Mouse (Mus musculus) neural tube, embryonic 10.5 days (tissue): ENCODE results near the gene Thrap3.
"Not testable (repeated sequence)": the region's sequence is repeated elsewhere in the genome, so short reads cannot be mapped to it uniquely, and the experiment has no call there.

Source experiments
- DNase-seq: peaks from one replicate; pipeline ENCODE4 v3.0.0-alpha.2; 2017; ENCODE audit warnings: low spot score; ENCODE audit errors: extremely low spot score

Gene Thrap3

DNA sequence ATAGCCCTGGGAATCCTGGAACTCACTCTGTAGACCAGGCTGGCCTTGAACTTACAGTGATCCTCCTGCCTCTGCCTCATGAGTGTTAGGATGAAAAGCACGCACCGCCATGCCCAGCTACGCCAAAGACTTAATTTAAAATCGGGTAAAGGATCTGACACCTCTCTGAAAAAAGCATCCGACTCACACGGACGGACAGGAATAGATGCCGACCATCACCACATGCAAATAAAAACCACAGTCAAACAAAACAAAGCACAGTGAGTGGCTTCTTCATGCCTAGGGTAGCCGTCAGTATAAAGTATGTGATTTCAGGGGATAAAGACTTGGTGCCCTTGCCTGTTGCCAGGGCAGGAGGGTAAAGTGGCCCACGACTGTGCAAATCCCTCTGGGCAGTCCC lies 17.5 kb upstream of the Thrap3 start:
- no peak for DNase-seq

DNA sequence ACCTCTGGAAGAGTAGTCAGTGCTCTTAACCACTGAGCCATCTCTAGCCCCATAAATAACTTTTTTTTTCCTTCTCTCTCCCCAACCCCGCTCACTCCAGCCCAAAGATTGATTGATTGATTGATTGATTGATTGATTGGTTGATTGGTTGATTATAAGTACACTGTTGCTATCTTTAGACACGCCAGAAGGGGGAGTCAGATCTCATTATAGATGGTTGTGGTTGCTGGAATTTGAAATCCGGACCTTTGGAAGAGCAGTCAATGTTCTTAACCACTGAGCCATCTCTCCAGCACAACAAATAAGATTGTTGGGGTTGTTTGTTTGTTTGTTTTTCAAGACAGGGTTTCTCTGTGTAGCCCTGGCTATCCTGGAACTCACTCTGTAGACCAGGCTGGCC lies 17.0 kb upstream of the Thrap3 start:
- not testable (repeated sequence) for DNase-seq

DNA sequence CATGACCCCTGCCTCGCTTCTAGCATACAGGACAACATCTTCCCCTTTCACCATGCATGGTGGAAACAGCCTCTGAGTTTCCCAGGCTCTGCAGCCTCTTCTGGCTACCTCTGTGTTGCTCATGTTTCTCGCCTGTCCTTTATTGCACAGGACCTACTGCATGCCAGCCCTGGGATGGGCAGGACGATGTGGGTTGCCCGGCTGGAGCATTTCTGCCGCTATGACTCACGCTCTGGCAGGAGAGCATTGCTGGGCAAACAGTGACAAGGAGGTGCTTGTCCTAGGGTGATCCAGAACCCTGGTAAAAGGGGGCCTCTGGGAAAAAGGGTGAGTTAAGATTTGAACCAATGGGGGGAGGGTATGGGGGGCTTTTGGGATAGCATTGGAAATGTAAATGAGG lies 15.2 kb upstream of the Thrap3 start:
- no peak for DNase-seq

DNA sequence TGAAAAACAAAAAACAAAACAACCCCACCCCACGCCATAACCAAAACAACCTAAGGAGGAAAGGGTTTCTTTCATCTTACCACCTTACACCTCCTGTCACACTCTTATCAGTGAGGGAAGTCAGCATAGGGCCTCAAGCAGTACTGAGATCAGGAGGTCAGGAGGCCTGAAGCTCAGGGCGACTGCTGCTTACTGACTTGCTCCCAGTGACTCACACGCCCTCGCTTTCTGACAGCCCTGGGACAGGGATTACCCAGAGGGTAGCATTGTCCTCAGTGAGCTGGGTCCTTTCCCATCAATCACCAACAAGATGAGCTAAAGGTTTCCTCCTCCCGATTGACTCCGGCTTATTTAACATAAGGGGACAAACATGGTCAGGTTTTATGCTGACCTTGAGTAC lies 4.5 kb upstream of the Thrap3 start:
- no peak for DNase-seq

DNA sequence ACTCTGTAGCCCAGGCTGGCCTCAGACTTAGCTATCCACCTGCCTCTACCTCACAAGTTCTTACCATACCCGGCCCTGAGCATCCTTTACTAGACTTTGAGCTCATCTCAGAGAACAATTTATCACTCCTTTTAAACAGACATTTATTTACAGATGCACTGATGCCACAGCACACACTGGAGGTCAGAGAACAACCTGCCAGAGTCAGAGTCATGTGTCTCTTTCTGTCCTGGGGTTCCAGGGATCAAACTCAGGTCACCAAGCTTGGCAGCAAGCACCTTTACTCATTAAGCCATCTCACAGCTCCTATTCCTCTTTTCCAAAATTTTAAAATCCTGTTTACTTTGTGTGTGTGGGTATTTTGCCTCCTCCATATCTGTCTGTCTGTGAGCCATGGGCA lies 2.8 kb upstream of the Thrap3 start:
- DNase-seq, result no peak

DNA sequence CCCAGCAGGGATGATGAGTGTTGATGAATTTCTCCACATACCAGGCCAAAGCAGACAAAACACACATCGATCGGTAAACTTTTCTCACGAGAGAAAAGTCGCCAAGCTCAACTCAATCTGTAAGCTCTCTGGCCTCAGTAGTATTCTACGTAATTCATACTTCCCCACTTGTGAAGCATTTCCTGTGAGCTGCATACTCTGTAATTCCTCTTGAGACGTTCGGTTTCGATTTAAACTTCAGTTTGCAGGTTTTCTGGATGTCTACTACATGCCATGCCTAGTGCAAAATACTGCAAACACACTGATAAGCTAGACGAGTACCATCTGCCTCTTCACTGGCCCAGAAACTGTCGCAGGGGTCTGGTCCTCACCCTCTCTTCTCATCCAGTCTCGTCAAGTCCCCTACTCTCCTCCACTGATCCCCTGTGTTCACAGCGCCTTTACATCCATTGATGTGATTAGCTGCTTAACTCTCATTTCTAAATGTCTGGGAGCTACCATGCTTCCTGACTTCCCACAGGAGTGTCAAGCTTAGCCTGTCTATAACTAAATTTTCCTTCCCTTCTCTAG lies 2.2 kb upstream of the Thrap3 start:
- no peak for DNase-seq

DNA sequence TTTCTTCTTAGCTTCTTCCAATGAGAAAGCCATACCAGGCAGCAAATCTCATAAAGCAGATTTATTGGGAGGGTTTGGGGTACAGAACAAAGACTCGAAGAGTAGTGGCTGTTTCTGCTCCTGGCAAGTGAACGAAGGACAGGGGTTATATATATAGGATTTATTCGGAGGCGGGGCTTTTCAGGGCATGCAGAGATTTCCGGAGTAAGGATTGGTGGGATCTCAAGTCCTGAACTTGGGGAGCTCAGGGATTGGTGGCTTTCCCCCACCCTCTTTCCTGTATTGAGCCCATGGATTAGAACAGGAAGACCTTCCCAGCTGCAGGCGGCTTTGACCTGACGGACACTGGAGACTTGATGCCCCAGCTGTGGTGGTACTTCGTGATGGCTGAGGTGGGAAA lies 1.5 kb upstream of the Thrap3 start:
- no peak for DNase-seq

DNA sequence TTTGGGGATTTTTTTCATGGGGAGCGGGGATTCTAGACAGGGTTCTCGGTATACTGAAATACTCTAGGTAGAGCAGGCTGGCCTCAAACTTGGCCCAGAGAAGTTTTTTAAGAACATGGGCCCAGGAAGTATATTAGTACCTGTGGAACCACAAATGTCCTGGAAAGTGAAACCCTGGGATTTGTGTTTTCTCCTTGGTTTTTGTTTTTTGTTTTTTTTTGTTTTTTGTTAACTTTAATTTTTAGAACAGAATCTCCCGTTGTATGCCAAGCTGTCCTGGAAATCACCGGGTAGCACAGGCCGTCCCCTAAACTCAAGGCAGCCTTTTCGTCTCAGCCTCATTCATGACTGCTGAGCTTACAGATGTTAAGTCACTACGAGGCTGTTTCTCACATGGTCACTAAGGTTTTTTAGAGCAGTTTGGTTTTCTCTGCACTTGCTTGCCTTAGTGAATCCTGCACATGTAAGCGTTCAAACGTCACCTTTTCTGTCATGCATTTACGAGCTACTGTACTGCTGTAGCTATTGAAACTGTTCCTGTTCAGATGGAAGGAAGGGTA lies 856 bp upstream of the Thrap3 start:
- no peak for DNase-seq

DNA sequence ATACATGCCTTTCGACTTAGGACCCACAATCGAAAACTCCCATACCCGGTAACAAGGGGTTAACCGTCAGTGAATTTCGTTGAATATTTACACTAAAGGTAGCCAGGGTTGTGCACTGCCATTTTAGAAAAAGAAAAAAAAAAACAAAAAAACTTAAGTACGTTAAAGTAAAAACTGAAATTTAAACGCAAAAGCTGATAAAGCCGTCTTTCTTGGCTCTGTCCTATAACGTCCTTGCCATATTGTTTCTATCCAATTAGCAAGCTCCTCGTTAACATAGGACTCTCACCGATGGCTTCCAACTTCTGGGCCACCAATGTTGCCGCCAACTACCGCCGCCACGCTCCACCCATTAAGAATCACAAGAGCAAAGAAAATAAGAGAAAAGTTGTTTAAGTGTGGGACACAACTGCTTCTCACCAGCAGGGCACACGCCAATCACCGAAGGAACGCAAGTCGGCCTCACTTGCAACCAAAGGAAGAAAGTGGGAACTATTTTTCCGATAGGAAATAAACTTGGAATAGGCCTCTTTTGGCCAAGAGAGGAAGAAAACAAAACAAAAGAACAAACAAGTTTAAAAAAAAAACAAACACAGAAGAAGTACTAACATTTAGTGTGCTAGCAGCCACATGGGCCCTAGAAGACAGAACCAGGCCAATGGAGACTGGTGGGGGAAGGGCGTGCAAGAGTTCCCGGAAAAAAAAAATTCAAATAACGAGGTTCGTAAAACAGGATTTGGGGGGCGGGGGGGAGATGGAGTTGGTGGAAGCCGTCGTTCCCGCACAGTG lies 852 bp downstream of the Thrap3 start:
- peak; percentile 42 for DNase-seq

DNA sequence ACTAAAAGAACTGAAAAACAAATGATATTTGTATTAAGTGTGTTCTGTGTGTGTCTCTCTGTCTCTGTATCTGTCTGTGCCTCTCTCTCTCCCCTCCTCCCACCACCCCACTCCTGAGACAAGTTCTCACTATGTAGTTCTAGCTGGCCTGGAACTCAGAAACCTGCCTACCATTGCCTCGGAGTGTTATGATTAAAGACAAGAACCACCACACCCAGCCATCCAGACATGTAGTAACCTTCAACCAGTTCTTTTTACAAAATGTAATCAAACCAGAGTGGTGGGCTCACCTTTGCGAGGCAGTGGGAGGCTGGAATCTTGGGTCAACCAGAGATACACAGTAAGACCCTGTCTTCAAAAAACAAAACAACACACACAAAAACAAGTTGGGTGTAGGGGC lies 1.9 kb downstream of the Thrap3 start:
- no peak for DNase-seq

DNA sequence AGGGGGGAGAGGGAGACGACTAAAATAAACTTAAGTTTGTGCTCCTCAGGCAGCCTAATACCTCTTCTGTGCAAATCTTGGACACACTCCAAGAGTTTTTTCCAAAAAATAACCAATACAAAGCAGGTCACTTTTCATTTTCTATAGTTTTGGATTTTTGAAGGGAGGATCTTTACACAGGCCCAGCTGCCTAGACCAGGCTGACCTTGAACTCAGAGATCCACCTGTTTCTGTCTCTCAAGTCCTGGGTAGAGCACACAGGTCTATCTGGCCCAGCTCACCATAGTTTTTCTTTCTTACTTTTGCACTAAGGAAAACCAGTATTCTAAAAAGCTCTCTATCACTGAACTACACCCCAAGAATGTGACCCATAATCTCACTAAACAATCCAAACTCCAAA lies 2.5 kb downstream of the Thrap3 start:
- no peak for DNase-seq

DNA sequence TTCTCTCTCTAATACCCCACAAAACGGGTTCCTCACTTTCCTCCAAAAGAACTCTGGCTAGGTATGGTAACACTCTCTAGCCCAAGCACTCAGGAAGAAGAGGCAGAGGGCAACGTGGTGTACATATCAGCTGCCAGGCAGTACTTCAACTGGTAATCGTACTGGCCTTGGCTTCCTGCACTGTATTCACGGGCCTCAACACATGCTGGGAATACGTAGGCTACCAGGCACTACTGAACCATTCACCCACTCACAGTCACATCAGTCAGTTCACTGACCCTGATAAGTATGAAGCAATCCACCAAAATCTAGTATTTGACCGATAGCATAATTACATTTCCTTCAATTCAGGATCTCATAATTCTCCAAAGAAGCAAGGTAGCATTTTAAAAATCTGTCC lies 3.0 kb downstream of the Thrap3 start:
- no peak for DNase-seq

DNA sequence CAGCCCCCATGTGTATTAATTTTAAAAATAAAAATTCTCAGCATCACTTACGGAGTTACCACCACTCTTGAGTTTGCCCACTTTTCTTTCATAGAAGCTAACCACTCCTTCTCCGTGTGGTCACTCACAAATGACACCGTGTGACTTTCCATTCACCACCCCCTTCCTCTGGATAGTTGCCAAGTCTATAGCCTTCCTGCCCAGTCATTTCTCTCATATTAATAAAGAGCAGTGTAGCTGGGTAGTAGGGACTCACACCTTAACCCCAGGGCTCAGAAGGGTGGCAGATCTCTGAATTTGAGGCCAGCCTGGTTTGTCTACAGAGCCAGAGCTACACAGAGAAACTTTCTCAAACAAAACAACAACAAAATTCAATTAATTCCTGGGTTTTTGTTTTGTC lies 5.1 kb downstream of the Thrap3 start:
- no peak for DNase-seq

DNA sequence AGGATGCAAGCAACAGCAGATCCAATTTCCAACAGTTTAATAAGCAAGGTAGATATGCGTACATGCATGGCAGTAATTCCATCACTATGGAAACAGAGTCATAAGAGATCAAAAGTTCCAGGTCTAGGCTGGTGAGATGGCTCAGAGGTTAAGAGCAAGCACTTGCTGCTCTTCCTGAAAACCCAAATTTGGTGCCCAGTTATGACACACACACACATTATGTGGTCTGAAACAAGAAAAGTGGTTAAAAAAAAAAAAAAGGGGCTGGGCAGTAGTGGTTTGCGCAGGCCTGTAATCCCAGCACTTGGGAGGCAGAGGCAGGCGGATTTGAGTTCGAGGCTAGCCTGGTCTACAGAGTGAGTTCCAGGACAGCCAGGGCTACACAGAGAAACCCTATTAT lies 7.6 kb downstream of the Thrap3 start:
- no peak for DNase-seq

DNA sequence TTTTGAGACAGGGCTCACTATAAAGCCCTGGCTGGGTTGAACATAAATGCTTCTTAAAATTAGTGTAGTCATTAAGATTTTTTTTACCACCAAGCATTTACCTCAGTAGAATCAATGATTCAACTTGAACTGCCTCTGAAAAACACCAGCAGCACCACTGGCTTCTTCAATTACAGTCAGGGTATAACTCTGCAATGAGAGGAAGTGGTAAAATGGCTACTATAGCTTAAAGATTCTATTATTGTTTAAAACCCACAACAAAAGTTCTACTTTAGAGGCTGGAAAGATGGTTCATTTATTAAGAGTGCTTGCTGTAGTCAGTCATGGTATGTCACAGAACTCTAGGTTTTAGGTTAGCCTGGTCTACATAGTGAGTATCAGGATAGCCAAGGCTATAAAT lies 8.3 kb downstream of the Thrap3 start:
- DNase-seq, result no peak

DNA sequence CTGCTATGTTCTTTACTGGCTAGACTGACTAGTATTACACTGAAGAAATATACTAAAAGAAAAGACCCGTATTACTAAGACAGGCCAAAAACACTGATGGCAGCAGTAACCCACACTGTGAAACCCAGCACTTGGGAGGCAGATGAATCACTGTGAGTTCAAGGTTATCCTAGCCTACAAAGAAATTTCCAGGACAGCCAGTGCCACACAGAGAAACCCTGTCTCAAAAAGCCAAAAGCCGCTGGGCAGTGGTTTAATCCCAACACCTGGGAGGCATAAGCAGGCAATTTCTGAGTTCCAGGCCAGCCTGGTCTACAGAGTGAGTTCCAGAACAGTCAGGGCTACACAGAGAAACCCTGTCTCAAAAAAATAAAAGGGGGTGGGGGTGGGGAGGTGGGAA lies 11.9 kb downstream of the Thrap3 start:
- DNase-seq, result no peak

DNA sequence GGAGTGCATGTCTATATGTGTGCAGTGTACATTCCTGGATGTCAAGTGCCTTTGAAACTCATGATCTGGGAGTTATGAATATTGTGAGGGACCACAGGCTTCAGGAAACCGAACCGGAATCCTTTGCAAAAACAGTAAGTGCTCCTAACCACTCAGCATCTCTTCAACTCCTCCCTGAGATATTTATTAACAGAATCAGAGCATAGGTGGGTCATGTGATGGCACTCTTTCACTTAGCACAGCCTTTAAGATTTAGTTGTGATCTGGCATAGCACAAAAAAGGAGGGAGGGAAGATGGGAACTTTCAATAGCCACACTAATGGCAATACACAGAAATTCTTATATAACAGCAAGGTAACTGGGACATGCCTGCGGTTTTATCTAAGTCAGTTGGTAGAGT lies 15.5 kb downstream of the Thrap3 start:
- no peak for DNase-seq

DNA sequence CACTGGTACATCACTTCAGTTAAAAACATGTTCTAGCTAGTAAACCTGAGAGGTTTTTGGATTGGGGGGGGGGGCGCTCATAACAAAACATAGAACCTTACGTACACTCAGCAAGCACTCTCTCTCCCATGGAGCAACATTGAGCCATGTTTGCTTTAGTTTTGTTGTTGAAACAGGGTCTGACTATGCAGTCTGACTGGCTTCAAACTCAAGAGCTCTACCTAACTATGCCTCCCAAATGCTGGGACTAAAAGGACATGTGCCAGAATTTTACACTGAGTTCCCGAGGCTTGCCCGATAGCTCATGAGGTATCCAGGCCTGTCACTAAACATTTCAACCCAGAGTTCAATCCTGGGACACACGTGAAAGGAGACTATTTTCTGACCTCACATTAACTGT lies 19.5 kb downstream of the Thrap3 start:
- no peak for DNase-seq

DNA sequence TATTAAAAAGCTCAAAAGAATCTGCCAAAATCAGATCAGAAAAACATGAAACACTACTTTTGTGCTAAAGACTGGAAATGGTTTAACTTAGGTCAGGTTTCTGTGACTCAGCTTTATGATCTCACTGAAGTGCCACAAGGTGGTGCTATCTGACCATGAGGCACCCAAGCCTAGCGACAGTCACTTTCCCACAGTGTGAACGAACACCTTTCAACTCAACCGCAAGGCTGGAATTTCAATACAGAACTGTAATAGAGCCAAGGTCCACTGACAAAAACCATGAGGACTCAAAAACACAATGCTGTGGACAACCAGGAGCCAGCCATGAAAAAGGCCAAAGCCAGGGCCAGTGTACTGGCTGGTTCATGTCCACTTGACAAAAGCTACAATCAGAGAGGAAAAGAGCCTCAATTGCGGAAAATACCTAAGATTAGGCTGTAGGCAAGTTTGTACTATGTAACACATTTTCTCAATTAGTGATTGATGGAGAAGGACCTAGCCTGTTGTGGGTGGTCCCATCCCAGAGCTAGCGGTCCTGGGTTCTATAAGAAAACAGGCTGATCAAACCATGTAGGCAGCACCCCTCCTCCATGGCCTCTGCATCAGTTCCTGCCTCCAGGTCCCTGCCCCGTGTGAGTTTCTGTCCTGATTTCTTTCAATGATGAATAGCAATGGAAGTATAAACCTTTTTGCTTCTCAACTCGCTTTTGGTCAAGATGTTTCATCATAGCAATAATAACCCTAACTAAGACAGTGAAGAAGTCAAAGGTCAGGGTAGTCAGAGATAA lies 21.2 kb downstream of the Thrap3 start:
- peak; percentile 30 for DNase-seq

DNA sequence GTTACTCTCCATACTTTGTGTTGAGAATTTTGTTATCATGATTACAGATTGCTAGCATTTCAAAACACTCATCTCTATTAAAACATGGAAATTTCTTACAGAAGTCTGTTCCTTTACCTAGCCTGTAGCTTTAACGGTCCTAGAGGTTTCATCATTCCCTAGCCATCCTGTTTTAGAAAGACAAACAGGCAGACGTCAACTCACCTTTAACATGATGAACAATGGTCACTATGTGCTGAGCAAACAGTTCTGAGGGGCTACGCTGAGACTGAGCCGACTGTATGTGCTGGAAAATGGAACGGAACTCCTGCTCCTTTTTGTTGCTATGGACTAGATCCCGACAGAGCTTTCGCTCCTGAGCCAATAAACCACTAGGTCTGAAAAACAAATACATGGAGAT lies 26.6 kb downstream of the Thrap3 start:
- DNase-seq, result not testable (repeated sequence)

DNA sequence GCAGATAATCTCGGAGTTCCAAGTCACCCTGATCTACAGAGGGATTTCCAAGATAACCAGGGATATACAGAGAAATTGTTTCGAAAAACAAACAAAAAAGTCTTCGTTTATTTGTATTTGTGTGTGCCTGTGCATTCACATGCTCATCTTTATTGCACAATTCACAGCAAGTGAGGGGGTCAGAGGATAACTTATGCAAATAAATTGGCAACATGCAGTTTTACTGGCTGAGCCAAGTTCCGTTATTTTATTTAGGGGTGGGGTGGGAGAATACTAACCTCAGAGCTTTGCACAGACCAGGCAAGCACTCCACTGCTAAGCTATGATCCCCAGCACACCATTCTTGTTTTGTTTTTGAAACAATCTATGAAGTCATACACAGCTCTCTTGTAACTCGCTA lies 28.8 kb downstream of the Thrap3 start:
- DNase-seq, result no peak

DNA sequence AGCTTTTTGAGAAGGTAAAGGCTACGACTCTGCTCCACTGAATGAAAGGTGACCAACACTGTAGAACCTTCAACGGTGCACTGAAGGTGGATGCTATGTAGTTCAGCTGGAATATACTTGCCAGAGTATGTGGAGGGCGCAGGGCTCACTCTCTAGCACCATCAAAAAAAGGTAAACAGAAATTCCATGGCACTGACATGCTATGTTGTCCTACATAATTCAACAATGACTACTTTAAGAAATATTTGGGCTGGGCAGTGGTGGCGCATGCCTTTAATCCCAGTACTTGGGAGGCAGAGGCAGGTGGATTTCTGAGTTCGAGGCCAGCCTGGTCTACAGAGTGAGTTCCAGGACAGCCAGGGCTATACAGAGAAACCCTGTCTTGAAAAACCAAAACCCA lies 31.8 kb downstream of the Thrap3 start:
- not testable (repeated sequence) for DNase-seq
